In genomic region chr1:41810318-41810964, GRCm38 (mm10) we compare ENCODE assay signal across 7 mouse cellular contexts.
DNase-seq lines count a peak whose midpoint lies in the region; ATAC-seq and TF ChIP-seq lines count a peak whose summit lies in the region.

No protein-coding gene starts in this region.

- H3K9me3 ChIP-seq in neural tube, embryonic 13.5 days, result no peaks in the 10 kb centered on the region

- peak; percentile 90 for ATAC-seq in neural tube, embryonic 13.5 days (ENCODE audit: low read depth)
- no peak for ATAC-seq in erythroid progenitor cell, adult 5-6 weeks (replicated peaks; ENCODE audit: low FRiP score, poor library complexity, severe bottlenecking)

- H3K27ac ChIP-seq in kidney, adult 2 months (ENCODE audit: insufficient read depth, low read depth, low read length), result no peak overlapping the region
- peak overlapping the region; percentile 68 for H3K27ac ChIP-seq in neural tube, embryonic 13.5 days (replicated peaks)

- no peaks in the 10 kb centered on the region for H3K36me3 ChIP-seq in kidney, adult 2 months (ENCODE audit: control insufficient read depth, insufficient read depth, low read length)
- H3K36me3 ChIP-seq in neural tube, embryonic 13.5 days, result no peaks in the 10 kb centered on the region

- peak; percentile 37 for DNase-seq in adrenal gland, adult 8-10 months
- peak; percentile 82 to 83 for DNase-seq in cerebellum, postnatal 10 days
- peak; percentile 81 to 89 for DNase-seq in frontal cortex, adult 2 months (ENCODE audit: extremely low spot score in 1 of 2, low spot score in 1 of 2)
- DNase-seq in kidney, adult 2 months, result peak; percentile 67
- peak; percentile 71 for DNase-seq in left cerebral cortex, postnatal 36 days (ENCODE audit: low spot score in 2 of 2)

- TF ChIP-seq CTCF in kidney, adult 2 months (conservative IDR thresholded peaks at IDR 0.05; ENCODE audit: insufficient read depth, insufficient read length, low read depth, low read length), result peak; percentile 61

- WGBS in kidney, adult 2 months, result 5% methylated on average over 9 of the region's 9 CpGs
- WGBS in neural tube, embryonic 13.5 days, result 3% methylated on average over 9 of the region's 9 CpGs

- H3K27me3 ChIP-seq in kidney, adult 2 months (replicated peaks; ENCODE audit: control insufficient read depth, insufficient read depth, low read length), result no peaks in the 10 kb centered on the region
- H3K27me3 ChIP-seq in neural tube, embryonic 13.5 days, result no peaks in the 10 kb centered on the region

- no peak for TF ChIP-seq POLR2A in kidney, adult 2 months (IDR thresholded peaks at IDR 0.05; ENCODE audit: low read depth, low read length)

- H3K4me1 ChIP-seq in kidney, adult 2 months (ENCODE audit: control insufficient read depth, insufficient read depth, low read length), result no peaks in the 10 kb centered on the region; the same call in 1 of the 2 replicates
- peaks cover 43% of the 10 kb centered on the region for H3K4me1 ChIP-seq in neural tube, embryonic 13.5 days (replicated peaks)

- peak overlapping the region; percentile 51 for H3K4me2 ChIP-seq in neural tube, embryonic 13.5 days

- intact Hi-C loops in left cerebral cortex, postnatal 36 days (cut with DNase I), result loop anchor here (2.0 to 5.0 kb wide), 4 partner anchors 80 to 967 kb away; no protein-coding TSS in a partner anchor

- H3K4me3 ChIP-seq in kidney, adult 2 months (ENCODE audit: insufficient read depth, low read depth, low read length), result no peak overlapping the region
- peak overlapping the region; percentile 18 for H3K4me3 ChIP-seq in neural tube, embryonic 13.5 days

- H3K9ac ChIP-seq in neural tube, embryonic 13.5 days, result 0 out of 2 replicates have a peak overlapping the region, but pooled peaks have one; percentile 6
